ENCODE assay signal across 8 mouse cellular contexts in genomic region chr12:74333016-74333415, GRCm38 (mm10). TPM values are rescaled to one million over a fixed set of nuclear protein-coding genes. Genes with fewer than 3 reads are reported as not detected.
A peak's percentile ranks its signal among the peaks of the same experiment; 100 is the strongest.
DNase-seq lines count a peak whose midpoint lies in the region; ATAC-seq and TF ChIP-seq lines count a peak whose summit lies in the region.
"Had no signal": no experiment of that assay in that cellular context is flagged by ENCODE, and none has a peak within 500 bp of the region (broad histone marks: within the 10 kb centered on the region; RNA-seq: fewer than 3 reads in every experiment).

No protein-coding gene starts in this region.

- DNase-seq in Patski (ENCODE audit: low read depth, low spot score), result no peak
- DNase-seq in c-Kit-positive CD71-negative TER-119-negative erythroid progenitor cells, embryonic 14.5 days (ENCODE audit: low read depth), result peak; percentile 50
- DNase-seq in layer of hippocampus, postnatal 36 days, result peak; percentile 66 to 72
- DNase-seq in midbrain, embryonic 10.5 days (ENCODE audit: low spot score), result peak; percentile 83
- peak; percentile 81 for DNase-seq in right cerebral cortex, postnatal 4 days

- TF ChIP-seq CTCF in Patski (IDR thresholded peaks at IDR 0.05), result peak; percentile 64

- CTCF ChIA-PET in Patski (lab: Charles Lee), result interaction anchor here (0.6 to 1.2 kb wide), 2 partner anchors 10 to 13 kb away, joined by 3 read pairs; no protein-coding TSS in a partner anchor

- no peak overlapping the region for H3K4me2 ChIP-seq in forebrain, embryonic 12.5 days
- no peak overlapping the region for H3K4me2 ChIP-seq in hindbrain, embryonic 12.5 days (replicated peaks)
- H3K4me2 ChIP-seq: liver, embryonic 15.5 days had no signal

- no peaks in the 10 kb centered on the region for H3K9me3 ChIP-seq in forebrain, embryonic 12.5 days
- H3K9me3 ChIP-seq in hindbrain, embryonic 12.5 days (replicated peaks), result no peaks in the 10 kb centered on the region
- H3K9me3 ChIP-seq in midbrain, embryonic 10.5 days (replicated peaks), result no peaks in the 10 kb centered on the region
- H3K9me3 ChIP-seq: liver, embryonic 15.5 days had no signal

- H3K27me3 ChIP-seq in Patski, result no peaks in the 10 kb centered on the region
- H3K27me3 ChIP-seq in forebrain, embryonic 12.5 days, result no peaks in the 10 kb centered on the region
- H3K27me3 ChIP-seq in hindbrain, embryonic 12.5 days, result no peaks in the 10 kb centered on the region
- no peaks in the 10 kb centered on the region for H3K27me3 ChIP-seq in midbrain, embryonic 10.5 days (ENCODE audit: low read depth, poor library complexity, severe bottlenecking)
- H3K27me3 ChIP-seq: liver, embryonic 15.5 days had no signal

- no peak overlapping the region for H3K4me3 ChIP-seq in forebrain, embryonic 12.5 days (replicated peaks)
- H3K4me3 ChIP-seq in hindbrain, embryonic 12.5 days, result no peak overlapping the region
- no peak overlapping the region for H3K4me3 ChIP-seq in midbrain, embryonic 10.5 days
- H3K4me3 ChIP-seq: liver, embryonic 15.5 days had no signal

- no peak overlapping the region for H3K9ac ChIP-seq in forebrain, embryonic 12.5 days
- H3K9ac ChIP-seq in hindbrain, embryonic 12.5 days, result no peak overlapping the region
- H3K9ac ChIP-seq: liver, embryonic 15.5 days had no signal

- H3K36me3 ChIP-seq in forebrain, embryonic 12.5 days (replicated peaks), result no peaks in the 10 kb centered on the region
- H3K36me3 ChIP-seq in hindbrain, embryonic 12.5 days, result no peaks in the 10 kb centered on the region
- H3K36me3 ChIP-seq in midbrain, embryonic 10.5 days, result no peaks in the 10 kb centered on the region
- H3K36me3 ChIP-seq: liver, embryonic 15.5 days had no signal

- in situ Hi-C loops in Patski (cut with MboI; ENCODE audit: low pct_unique_long_range_greater_than_20kb), result loop anchor here (10.0 to 25.0 kb wide), 2 partner anchors 1062 to 1429 kb away; no protein-coding TSS in a partner anchor

- no peak overlapping the region for H3K27ac ChIP-seq in forebrain, embryonic 12.5 days
- no peak overlapping the region for H3K27ac ChIP-seq in hindbrain, embryonic 12.5 days
- no peak overlapping the region for H3K27ac ChIP-seq in midbrain, embryonic 10.5 days (replicated peaks)
- H3K27ac ChIP-seq: liver, embryonic 15.5 days had no signal

- 23% methylated on average over 13 of the region's 13 CpGs for WGBS in forebrain, embryonic 12.5 days
- 23% methylated on average over 13 of the region's 13 CpGs for WGBS in hindbrain, embryonic 12.5 days
- WGBS in midbrain, embryonic 10.5 days, result 23% methylated on average over 13 of the region's 13 CpGs

- ATAC-seq in Patski, result no peak
- ATAC-seq in forebrain, embryonic 12.5 days (ENCODE audit: low FRiP score), result peak; percentile 83; the same call in 1 of the 2 replicates
- peak; percentile 72; the same call in 1 of the 2 replicates for ATAC-seq in hindbrain, embryonic 12.5 days (ENCODE audit: low FRiP score)

- H3K4me1 ChIP-seq in forebrain, embryonic 12.5 days, result no peaks in the 10 kb centered on the region
- no peaks in the 10 kb centered on the region for H3K4me1 ChIP-seq in hindbrain, embryonic 12.5 days
- no peaks in the 10 kb centered on the region for H3K4me1 ChIP-seq in midbrain, embryonic 10.5 days
- H3K4me1 ChIP-seq: liver, embryonic 15.5 days had no signal

- POLR2A ChIA-PET in Patski (lab: Charles Lee), result no interaction called here

RNA-seq across cellular contexts. Expression of gene Gm11042, which starts 16.8 kb away (rescaled TPM):
- polyA plus RNA-seq in Patski (2021), result not detected
- not detected in 2 replicates for polyA plus RNA-seq in forebrain, embryonic 12.5 days (2016; fragmentation: Nextera tagmentation; extraction: Ambion mirVana)
- polyA plus RNA-seq in hindbrain, embryonic 12.5 days (2016; fragmentation: Nextera tagmentation; extraction: Ambion mirVana), result not detected in 2 replicates
- not detected for total RNA-seq in layer of hippocampus, postnatal 36 days (2021)
- polyA plus RNA-seq in midbrain, embryonic 10.5 days (2016; fragmentation: Nextera tagmentation; extraction: Ambion mirVana), result not detected in 2 replicates
- polyA plus RNA-seq: liver, embryonic 15.5 days had no signal
